Mouse (Mus musculus): ENCODE data around the gene Pdhx.

The Pdhx gene

GRCm38 (mm10) chr2:103073219-103073982 lies at the start of gene Pdhx, which contains the start of gene Apip:
Gene Pdhx (minus strand): TSS chr2:103073513.
Gene Apip (plus strand): TSS chr2:103073675.
- peak; percentile 100 for DNase-seq

DNA sequence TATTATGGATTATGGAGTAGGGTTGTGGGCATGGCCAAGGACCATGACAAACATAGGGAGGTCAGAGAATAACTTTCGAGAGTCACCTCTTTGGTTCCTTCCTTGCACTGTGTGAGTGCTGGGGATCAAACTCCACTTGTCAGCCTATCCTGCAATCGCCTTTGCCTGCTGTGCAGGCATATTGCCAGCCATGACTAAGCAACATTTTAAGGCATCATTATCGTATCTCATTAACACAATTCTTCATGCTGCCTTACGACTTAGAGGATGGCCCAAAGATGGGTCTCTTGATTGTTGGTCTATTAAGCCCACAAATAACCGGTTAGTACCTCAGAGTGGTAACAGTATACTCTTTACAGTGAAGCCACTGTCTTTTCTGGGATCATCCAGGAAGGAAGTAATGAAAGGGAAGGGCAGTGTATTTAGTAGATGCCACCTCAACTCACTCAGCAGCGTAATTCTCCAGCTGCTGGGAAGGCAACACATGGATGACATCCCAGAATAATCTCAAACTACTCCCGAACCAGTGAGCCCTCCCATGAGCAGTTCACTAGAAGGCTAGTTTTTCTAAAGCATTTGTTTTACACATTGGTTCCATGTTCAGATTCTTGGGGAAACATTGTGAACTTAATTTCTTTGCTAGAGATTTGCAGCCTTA lies 46.0 kb upstream of the Pdhx start:
- DNase-seq: no peak

GRCm38 (mm10) chr2:103118324-103119196 lies 45.2 kb upstream of the Pdhx start:
- DNase-seq: peak; percentile 6

- no peak for DNase-seq
These were observed 43.9 kb upstream of the Pdhx start for GRCm38 (mm10) chr2:103117212-103117611.

DNA sequence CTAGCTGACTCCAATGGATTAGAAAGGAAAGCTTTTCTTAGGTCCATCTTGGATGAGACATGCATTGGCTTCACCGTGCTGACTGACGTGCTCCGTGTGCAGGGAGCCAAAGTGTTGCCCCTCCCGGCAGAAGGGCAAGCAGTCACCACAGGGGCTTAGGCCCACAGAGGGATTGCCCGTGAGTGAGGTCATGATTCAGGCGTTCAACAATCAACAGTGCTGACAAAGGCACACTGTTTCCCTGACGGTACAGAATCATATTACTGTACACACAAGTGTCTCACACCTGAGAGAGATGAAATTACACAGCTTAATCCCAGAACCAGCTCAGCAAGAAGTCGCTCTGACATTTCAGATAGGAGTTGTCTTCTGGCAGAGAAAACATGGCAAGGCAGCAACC lies 38.4 kb upstream of the Pdhx start:
- DNase-seq: no peak

- DNase-seq: no peak
These were observed 32.9 kb upstream of the Pdhx start for GRCm38 (mm10) chr2:103106172-103106571.

- no peak for DNase-seq
These were observed 29.3 kb upstream of the Pdhx start for GRCm38 (mm10) chr2:103102595-103102994.

DNA sequence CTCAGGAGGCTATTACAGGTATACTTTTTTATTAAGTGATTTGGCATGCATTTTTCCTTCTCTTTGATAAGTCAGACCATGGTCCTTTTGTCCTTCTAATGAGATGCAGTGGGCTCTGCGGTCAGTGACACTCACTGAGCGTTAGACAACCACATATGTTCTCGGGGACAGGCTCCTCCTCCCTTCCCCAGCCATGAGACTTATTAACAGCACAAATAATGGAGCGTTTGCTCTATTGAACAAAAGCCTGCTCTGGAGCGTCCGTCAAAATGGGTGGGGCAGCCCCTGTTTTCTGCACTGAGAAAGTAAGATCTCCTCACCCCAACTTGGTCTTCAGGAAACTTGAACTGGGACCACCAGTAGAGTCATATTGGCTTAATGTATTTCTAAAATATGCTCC lies 16.2 kb upstream of the Pdhx start:
- DNase-seq: no peak

- DNase-seq: no peak
These were observed 14.8 kb upstream of the Pdhx start for GRCm38 (mm10) chr2:103088099-103088498.

DNA sequence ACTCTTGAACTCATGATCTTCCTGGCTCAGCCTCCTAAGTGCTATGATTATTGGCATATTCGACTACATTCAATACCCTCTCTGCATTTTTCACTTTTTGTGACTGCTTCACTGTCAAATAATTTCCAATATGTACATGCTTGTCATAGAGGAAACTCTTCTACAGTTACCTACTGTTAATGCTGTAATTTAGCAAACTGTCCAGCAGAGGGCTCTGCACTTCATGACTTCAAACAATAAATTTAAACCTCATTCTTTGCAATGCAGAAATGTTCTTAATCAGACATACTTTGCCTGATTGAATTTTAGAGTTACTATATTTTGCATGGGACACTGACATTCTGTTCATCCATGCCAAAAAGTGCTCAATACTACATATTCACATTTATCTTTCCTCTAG lies 13.1 kb upstream of the Pdhx start:
- DNase-seq: peak; percentile 43

DNA sequence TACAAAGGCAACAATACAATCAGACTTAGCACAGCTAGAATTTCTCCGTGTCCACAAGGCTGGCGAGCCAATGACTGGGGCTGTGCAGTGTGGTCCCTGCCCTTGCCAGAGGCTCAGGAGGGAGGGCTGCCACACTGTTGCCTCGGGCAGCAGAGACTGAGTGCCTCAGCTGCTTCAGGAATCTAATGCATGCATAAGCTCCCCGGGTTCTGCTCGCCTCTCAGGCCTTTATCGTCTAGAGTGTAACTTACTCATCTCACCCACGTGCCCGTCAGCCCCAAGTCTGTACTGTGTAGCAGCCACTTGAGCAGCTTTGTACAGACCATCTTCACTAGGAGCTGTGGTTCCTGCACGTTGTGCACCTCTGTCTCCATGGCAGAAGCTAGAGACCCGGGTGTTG lies 12.3 kb upstream of the Pdhx start:
- no peak for DNase-seq

GRCm38 (mm10) chr2:103084451-103084850 lies 11.1 kb upstream of the Pdhx start:
- peak; percentile 51 for DNase-seq

- no peak for DNase-seq
These were observed 9.5 kb upstream of the Pdhx start for GRCm38 (mm10) chr2:103082853-103083252.

DNA sequence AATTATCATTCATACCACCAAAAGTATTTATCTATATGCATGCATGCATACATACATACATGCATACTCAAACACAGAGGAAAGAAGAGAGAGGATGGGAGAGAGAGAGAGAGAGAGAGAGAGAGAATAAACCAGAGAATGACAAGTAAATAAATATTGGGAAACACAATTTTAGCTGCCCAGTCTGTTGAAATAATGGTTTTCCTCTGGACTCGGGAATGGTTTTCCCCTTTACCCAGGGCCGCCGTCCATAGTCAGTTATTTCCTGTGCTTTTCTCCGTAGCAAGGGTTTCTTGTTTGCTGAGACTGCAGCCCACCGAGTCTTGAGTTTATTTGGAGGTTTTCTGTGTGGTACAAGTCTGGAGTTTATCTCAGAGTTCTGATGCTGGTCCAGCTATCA lies 8.4 kb upstream of the Pdhx start:
- no peak for DNase-seq

- DNase-seq: no peak
These were observed 7.8 kb upstream of the Pdhx start for GRCm38 (mm10) chr2:103081117-103081516.

DNA sequence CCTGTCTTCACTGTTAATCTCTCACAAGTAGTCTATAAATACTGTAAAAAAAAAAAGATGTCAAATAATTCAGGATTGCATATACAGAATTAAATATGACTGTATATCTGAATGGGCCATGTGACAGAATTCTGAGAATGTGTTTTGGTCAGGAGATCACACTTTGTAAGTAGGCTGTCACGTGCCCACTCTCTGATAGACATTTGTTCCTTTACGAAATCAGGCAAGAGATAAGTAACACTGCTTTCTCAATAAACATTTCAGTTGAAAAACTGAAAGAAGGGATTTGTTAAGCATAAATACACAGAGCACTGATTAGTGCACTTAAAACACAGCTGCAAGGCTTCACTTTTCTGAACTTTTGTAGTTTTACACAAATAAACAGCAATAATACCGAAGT lies 2.7 kb downstream of the Pdhx start:
- DNase-seq: no peak

DNA sequence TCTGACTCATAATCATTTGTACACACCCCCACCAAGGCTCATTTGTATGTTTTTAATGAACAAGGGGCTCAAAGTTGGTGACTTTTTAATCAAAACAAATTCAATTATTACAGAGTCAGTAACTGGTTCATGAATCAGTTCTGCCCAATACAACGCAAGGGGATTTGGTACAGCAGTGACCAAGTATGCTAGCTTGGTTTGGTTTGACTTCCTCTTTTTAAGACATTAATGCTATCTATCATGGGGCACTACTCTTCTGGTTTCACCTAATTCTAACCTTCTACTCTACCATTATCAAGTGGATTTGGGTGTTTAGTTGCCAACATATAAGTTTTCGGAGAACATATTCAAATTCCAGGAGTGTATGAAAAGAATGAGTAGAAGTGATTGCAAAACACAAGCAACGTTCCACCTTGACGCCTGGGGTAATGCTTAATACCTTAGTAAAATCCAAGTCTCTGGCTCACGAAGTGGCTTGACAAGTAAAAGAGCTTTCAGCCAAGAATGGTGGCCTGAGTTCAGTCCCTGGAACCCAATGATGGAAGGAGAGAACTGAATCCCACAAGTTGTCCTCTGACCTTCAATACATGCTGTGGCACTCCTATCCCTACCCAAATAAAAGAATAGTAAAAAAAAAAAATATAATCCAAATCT lies 3.4 kb downstream of the Pdhx start:
- DNase-seq: no peak

DNA sequence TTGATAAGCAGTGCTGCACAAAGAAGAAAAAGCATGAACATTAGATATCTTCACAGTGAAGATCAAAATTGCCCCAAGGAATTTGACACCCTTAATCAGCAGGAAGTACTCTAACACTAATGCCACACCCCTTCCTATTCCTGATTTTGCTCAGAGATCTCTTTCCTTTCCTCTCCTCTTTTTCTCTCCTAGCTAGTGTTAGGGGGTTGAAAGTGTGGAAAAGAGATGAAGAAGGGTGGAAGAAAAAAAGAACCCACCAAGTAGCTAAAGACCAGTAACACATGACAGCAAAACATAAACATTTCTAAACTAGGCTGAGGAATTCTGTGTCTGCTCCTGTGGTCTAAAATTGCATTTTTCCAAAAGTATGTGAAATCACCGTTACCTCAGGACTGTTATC lies 4.7 kb downstream of the Pdhx start:
- DNase-seq: no peak

GRCm38 (mm10) chr2:103067552-103068207 lies 5.6 kb downstream of the Pdhx start:
- DNase-seq: no peak

GRCm38 (mm10) chr2:103066683-103067551 lies 6.4 kb downstream of the Pdhx start:
- DNase-seq: no peak

DNA sequence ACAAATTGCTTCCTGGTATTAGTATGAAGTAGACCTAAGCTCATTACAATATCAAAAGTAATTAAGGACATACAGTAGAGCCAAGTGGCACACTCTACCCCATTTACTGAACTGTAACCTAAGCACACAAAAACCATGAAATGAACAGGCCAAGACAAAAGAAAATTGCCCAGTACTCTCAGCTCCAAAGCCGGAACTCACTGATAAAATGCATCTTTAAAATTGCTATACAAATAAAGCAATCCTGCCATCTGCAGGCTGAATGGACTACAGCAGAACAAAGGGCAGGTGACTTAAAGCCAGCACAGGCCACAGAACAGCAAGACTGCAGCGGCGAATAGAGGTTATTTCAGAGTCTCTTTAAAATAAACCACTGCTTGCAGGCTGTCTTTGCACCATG lies 10.4 kb downstream of the Pdhx start:
- DNase-seq: peak; percentile 68
